Mouse (Mus musculus): ENCODE data around the gene Gm49336. TPM values are rescaled to one million over a fixed set of nuclear protein-coding genes. Genes with fewer than 3 reads are reported as not detected.

The Gm49336 gene
- polyA plus RNA-seq, 1 experiment from 2014 or later = 53.8 TPM

DNA sequence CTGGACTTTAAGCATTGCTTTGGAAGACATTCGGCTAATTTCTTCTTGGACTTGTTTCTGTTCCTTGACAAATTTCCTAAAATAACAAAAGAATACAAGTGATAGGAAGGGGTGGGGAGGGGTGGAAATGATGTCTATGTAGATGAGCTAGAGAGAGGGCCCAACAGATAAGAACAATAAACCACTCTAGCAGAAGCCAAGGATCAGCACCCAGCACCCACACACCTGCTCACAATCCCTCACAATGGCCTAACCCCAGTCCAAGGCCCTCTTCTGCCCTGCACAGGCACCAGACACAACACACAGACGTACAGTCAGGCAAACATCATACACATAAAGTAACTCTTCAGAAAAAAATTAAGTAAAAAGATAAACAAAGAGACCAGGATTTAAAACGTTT, 12.8 kb downstream of the Gm49336 start:
- no peak for ATAC-seq (ENCODE audit: insufficient number of reproducible peaks, low FRiP score)
- Histone ChIP-seq H3K9me3 (replicated peaks) (no peaks in the 10 kb centered on the region), H3K9ac (no peak overlapping the region), H3K4me2 (no peak overlapping the region), H3K27ac (ENCODE audit: poor library complexity, severe bottlenecking) (no peak overlapping the region), H3K4me3 (no peak overlapping the region), H3K36me3 (peaks cover 45% of the 10 kb centered on the region), H3K27me3 (replicated peaks) (no peaks in the 10 kb centered on the region), H3K4me1 (replicated peaks) (0 out of 2 replicates have a peak, but pooled peaks cover 4% of the 10 kb centered on the region)
- 78% methylated on average over 3 of the region's 3 CpGs for WGBS

GRCm38 (mm10) chr14:60219886-60220285, 31.4 kb downstream of the Gm49336 start:
- no peak overlapping the region for H3K4me2 ChIP-seq
- no peak overlapping the region for H3K9ac ChIP-seq
- no peaks in the 10 kb centered on the region for H3K27me3 ChIP-seq (replicated peaks)
- no peaks in the 10 kb centered on the region for H3K9me3 ChIP-seq (replicated peaks)
- no peak overlapping the region for H3K27ac ChIP-seq (ENCODE audit: poor library complexity, severe bottlenecking)
- ATAC-seq (ENCODE audit: insufficient number of reproducible peaks, low FRiP score) = no peak
- no peak overlapping the region for H3K4me3 ChIP-seq
- WGBS = 90% methylated on average over 10 of the region's 10 CpGs
- no peaks in the 10 kb centered on the region for H3K4me1 ChIP-seq (replicated peaks)
- peaks cover 34% of the 10 kb centered on the region for H3K36me3 ChIP-seq

DNA sequence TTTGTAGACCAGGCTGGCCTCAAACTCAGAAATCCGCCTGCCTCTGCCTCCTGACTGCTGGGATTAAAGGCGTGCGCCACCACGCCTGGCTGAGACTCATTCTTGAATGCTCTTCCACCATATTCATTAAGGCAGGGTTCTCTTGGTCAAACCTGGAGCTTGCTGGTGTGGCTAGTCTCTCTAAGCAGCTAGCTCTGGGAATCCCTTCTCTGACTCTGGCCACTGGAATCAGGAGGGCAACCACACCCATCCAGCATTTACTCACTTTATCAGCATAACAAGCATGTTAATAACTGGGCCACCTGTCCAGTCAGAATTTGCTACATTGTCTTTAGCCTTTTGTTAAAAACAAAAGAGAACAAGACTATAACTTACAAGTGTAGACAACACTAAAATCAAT, 33.7 kb downstream of the Gm49336 start:
- Histone ChIP-seq H3K27ac (ENCODE audit: poor library complexity, severe bottlenecking) (no peak overlapping the region), H3K4me3 (no peak overlapping the region), H3K9ac (no peak overlapping the region), H3K36me3 (peaks cover 30% of the 10 kb centered on the region), H3K9me3 (replicated peaks) (no peaks in the 10 kb centered on the region), H3K4me2 (no peak overlapping the region), H3K27me3 (replicated peaks) (no peaks in the 10 kb centered on the region), H3K4me1 (replicated peaks) (no peaks in the 10 kb centered on the region)
- no peak for ATAC-seq (ENCODE audit: insufficient number of reproducible peaks, low FRiP score)
- WGBS = 97% methylated on average over 4 of the region's 4 CpGs

DNA sequence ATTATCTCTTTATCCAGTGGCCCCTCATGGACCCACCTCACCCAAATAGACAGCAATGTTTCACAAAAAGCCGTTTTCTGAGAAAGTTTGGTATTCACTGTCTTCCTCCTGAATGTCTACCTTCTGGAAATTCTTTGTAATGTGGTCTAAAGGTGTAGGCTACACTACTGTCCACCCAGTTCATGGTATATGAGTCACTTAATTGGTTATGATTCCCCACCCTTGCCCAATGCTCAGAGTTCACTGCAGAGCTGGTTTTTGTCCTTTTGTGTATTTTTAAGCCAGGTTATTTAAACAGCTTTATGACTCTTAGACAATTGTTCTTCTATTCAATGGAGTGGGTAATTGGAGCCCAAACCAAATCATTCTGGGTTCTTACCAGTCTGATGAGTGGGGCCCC, 35.2 kb downstream of the Gm49336 start:
- H3K4me2 ChIP-seq = no peak overlapping the region
- H3K27ac ChIP-seq (ENCODE audit: poor library complexity, severe bottlenecking) = no peak overlapping the region
- no peaks in the 10 kb centered on the region for H3K9me3 ChIP-seq (replicated peaks)
- WGBS = 78% methylated on average over 1 of the region's 1 CpGs
- H3K36me3 ChIP-seq = peaks cover 25% of the 10 kb centered on the region
- no peak overlapping the region for H3K9ac ChIP-seq
- H3K4me3 ChIP-seq = no peak overlapping the region
- H3K27me3 ChIP-seq (replicated peaks) = no peaks in the 10 kb centered on the region
- ATAC-seq (ENCODE audit: insufficient number of reproducible peaks, low FRiP score) = no peak
- H3K4me1 ChIP-seq (replicated peaks) = peaks cover 8% of the 10 kb centered on the region; the same call in 1 of the 2 replicates

GRCm38 (mm10) chr14:60215000-60215399, 36.3 kb downstream of the Gm49336 start:
- no peak overlapping the region for H3K4me2 ChIP-seq

GRCm38 (mm10) chr14:60214040-60214439, 37.3 kb downstream of the Gm49336 start:
- Histone ChIP-seq H3K9me3 (replicated peaks) (no peaks in the 10 kb centered on the region), H3K27me3 (replicated peaks) (no peaks in the 10 kb centered on the region), H3K4me1 (replicated peaks) (peaks cover 11% of the 10 kb centered on the region; the same call in 1 of the 2 replicates), H3K4me3 (no peak overlapping the region), H3K4me2 (no peak overlapping the region), H3K36me3 (peaks cover 18% of the 10 kb centered on the region), H3K9ac (no peak overlapping the region), H3K27ac (ENCODE audit: poor library complexity, severe bottlenecking) (no peak overlapping the region)
- ATAC-seq (ENCODE audit: insufficient number of reproducible peaks, low FRiP score) = no peak
- WGBS = 68% methylated on average over 1 of the region's 1 CpGs

More at GRCm38 (mm10) chr14:60215000-60215399, 36.3 kb downstream of the Gm49336 start:
- H3K4me3 ChIP-seq = no peak overlapping the region
- no peaks in the 10 kb centered on the region for H3K27me3 ChIP-seq (replicated peaks)
- H3K4me1 ChIP-seq (replicated peaks) = peaks cover 11% of the 10 kb centered on the region; the same call in 1 of the 2 replicates
- H3K36me3 ChIP-seq = peaks cover 21% of the 10 kb centered on the region
- no peaks in the 10 kb centered on the region for H3K9me3 ChIP-seq (replicated peaks)
- no peak overlapping the region for H3K9ac ChIP-seq
- no peak for ATAC-seq (ENCODE audit: insufficient number of reproducible peaks, low FRiP score)
- WGBS = 89% methylated on average over 3 of the region's 3 CpGs
- no peak overlapping the region for H3K27ac ChIP-seq (ENCODE audit: poor library complexity, severe bottlenecking)

GRCm38 (mm10) chr14:60209166-60209565, 42.1 kb downstream of the Gm49336 start:
- Histone ChIP-seq H3K4me3 (no peak overlapping the region), H3K27me3 (replicated peaks) (no peaks in the 10 kb centered on the region), H3K36me3 (no peaks in the 10 kb centered on the region), H3K27ac (ENCODE audit: poor library complexity, severe bottlenecking) (no peak overlapping the region), H3K9ac (no peak overlapping the region), H3K4me2 (no peak overlapping the region), H3K4me1 (replicated peaks) (peaks cover 11% of the 10 kb centered on the region; the same call in 1 of the 2 replicates), H3K9me3 (replicated peaks) (no peaks in the 10 kb centered on the region)
- 84% methylated on average over 7 of the region's 7 CpGs for WGBS
- ATAC-seq (ENCODE audit: insufficient number of reproducible peaks, low FRiP score) = no peak

DNA sequence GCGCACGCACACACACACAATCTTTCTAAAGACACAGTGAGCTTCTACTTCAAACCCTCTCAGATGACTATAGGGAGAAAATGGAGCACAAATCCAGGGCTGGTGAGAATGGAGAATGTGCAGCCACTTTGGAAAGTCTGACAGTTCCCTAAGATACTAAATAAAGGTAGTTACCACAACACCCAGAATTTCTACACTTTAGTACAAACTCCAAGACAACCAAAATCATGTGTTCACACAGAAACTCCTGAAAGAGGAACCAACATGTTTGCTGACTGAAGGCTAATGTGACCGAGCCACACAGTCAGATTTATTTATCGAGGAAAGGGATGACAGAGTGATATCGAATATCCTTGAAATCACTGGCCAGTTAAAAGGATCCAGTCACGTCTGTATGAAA, 46.3 kb downstream of the Gm49336 start:
- Histone ChIP-seq H3K27me3 (replicated peaks) (no peaks in the 10 kb centered on the region), H3K4me3 (no peak overlapping the region), H3K9me3 (replicated peaks) (no peaks in the 10 kb centered on the region), H3K36me3 (no peaks in the 10 kb centered on the region), H3K9ac (no peak overlapping the region), H3K4me2 (no peak overlapping the region), H3K27ac (ENCODE audit: poor library complexity, severe bottlenecking) (no peak overlapping the region), H3K4me1 (replicated peaks) (no peaks in the 10 kb centered on the region)
- no peak for ATAC-seq (ENCODE audit: insufficient number of reproducible peaks, low FRiP score)
- WGBS = 88% methylated on average over 6 of the region's 6 CpGs

GRCm38 (mm10) chr14:60196884-60197283, 54.4 kb downstream of the Gm49336 start, which contains the start of gene Atp8a2:
Gene Atp8a2, minus strand, starts transcription at chr14:60197179.
- H3K9ac ChIP-seq = no peak within 1 kb of the TSS
- no peak within 1 kb of the TSS for H3K4me2 ChIP-seq
- H3K36me3 ChIP-seq = no peaks in the 10 kb centered on the region
- no peak for ATAC-seq (ENCODE audit: insufficient number of reproducible peaks, low FRiP score)
- H3K9me3 ChIP-seq (replicated peaks) = no peaks in the 10 kb centered on the region
- 43% methylated on average over 7 of the region's 7 CpGs for WGBS
- H3K4me1 ChIP-seq (replicated peaks) = peaks cover 6% of the 10 kb centered on the region; the same call in 1 of the 2 replicates
- no peaks in the 10 kb centered on the region for H3K27me3 ChIP-seq (replicated peaks)
- no peak within 1 kb of the TSS for H3K27ac ChIP-seq (ENCODE audit: poor library complexity, severe bottlenecking)
- H3K4me3 ChIP-seq = no peak within 1 kb of the TSS

GRCm38 (mm10) chr14:60195999-60196398, 55.3 kb downstream of the Gm49336 start:
- H3K27me3 ChIP-seq (replicated peaks) = no peaks in the 10 kb centered on the region
- ATAC-seq (ENCODE audit: insufficient number of reproducible peaks, low FRiP score) = no peak

GRCm38 (mm10) chr14:60194606-60195005, 56.7 kb downstream of the Gm49336 start:
- no peaks in the 10 kb centered on the region for H3K36me3 ChIP-seq
- peaks cover 14% of the 10 kb centered on the region for H3K4me1 ChIP-seq (replicated peaks)
- 62% methylated on average over 1 of the region's 1 CpGs for WGBS
- H3K4me3 ChIP-seq = no peak overlapping the region
- peaks cover 3% of the 10 kb centered on the region for H3K9me3 ChIP-seq (replicated peaks)
- H3K27me3 ChIP-seq (replicated peaks) = no peaks in the 10 kb centered on the region
- no peak overlapping the region for H3K9ac ChIP-seq
- no peak for ATAC-seq (ENCODE audit: insufficient number of reproducible peaks, low FRiP score)
- no peak overlapping the region for H3K27ac ChIP-seq (ENCODE audit: poor library complexity, severe bottlenecking)
- no peak overlapping the region for H3K4me2 ChIP-seq

More at GRCm38 (mm10) chr14:60195999-60196398, 55.3 kb downstream of the Gm49336 start:
- Histone ChIP-seq H3K4me1 (replicated peaks) (peaks cover 6% of the 10 kb centered on the region; the same call in 1 of the 2 replicates), H3K4me2 (no peak overlapping the region), H3K9ac (no peak overlapping the region), H3K9me3 (replicated peaks) (peaks cover 3% of the 10 kb centered on the region), H3K27ac (ENCODE audit: poor library complexity, severe bottlenecking) (no peak overlapping the region), H3K4me3 (no peak overlapping the region), H3K36me3 (no peaks in the 10 kb centered on the region)
- WGBS = 77% methylated on average over 5 of the region's 5 CpGs

DNA sequence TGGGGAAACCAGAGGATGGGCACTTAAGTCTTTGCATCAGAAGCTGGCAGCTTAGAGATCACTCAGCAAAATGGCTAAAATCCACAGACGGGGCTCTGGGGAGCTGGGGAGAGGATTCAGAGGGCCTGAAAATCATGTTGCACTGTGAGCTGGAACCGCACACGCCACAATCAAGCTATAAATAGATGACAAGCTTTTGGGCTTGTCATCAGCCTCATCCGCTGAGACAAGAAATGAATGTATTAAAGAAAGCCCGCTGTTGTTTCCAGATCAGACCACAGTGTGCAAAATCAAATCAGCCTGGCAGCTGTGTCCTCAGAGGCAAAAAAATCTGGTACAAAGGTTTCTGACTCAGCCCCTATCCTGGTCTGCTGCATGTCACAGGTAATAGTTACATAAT, 61.5 kb downstream of the Gm49336 start:
- peaks cover 3% of the 10 kb centered on the region for H3K9me3 ChIP-seq (replicated peaks)
- ATAC-seq (ENCODE audit: insufficient number of reproducible peaks, low FRiP score) = no peak
- H3K4me2 ChIP-seq = peak overlapping the region; percentile 13; the same call in 1 of the 2 replicates
- peak overlapping the region; percentile 61 for H3K27ac ChIP-seq (ENCODE audit: poor library complexity, severe bottlenecking)
- WGBS = 32% methylated on average over 5 of the region's 5 CpGs
- H3K4me3 ChIP-seq = no peak overlapping the region
- no peaks in the 10 kb centered on the region for H3K27me3 ChIP-seq (replicated peaks)
- no peak overlapping the region for H3K9ac ChIP-seq
- no peaks in the 10 kb centered on the region for H3K36me3 ChIP-seq
- peaks cover 29% of the 10 kb centered on the region for H3K4me1 ChIP-seq (replicated peaks)
